Mouse (Mus musculus): Measurements from ENCODE around the gene Lrrc3c.
"Not testable (repeated sequence)": the region's sequence is repeated elsewhere in the genome, so short reads cannot be mapped to it uniquely, and the experiment has no call there.

The Lrrc3c gene

GRCm38 (mm10) chr11:98586087-98586891 lies 11.8 kb upstream of the Lrrc3c start:
- peak; percentile 24; the same call in 1 of the 2 replicates for ATAC-seq (ENCODE audit: low TSS enrichment)

DNA sequence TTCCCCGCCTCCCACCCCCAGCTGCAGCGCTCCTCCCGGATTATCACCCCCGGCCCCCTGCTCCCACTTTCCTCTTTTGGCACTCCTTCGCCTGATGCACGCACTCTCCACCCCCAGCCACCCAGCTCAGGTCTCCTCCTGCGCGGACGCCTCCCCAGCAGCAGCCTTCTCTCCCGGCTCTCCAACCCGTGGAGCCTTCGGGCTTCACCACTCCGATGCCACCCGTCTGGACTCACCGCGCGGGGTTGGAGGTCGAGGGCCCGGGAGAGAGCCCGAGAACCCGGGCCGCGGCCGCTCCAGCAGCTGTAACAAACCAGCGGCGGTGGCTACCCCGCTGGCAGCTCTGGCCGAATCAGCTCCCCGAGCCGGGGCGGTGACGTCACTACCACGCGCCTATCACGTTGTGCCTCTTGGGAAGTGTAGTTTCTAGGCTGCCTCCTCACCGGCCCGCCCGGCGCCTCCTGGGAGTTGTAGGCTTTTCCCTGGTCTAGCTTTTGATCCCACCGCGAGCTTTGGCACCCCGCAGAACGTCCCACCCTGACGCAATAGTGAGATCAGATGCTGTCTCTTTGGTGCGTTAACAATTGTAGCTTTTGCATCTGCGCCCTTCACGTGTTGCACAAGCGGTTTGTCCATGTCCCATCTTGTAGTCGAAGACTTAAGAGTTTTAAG lies 11.1 kb upstream of the Lrrc3c start, which contains the start of gene Ormdl3:
TSS of gene Ormdl3 (minus strand) at position 477 of the 672 bp plus-strand sequence.
- ATAC-seq (ENCODE audit: low TSS enrichment): peak; percentile 97

DNA sequence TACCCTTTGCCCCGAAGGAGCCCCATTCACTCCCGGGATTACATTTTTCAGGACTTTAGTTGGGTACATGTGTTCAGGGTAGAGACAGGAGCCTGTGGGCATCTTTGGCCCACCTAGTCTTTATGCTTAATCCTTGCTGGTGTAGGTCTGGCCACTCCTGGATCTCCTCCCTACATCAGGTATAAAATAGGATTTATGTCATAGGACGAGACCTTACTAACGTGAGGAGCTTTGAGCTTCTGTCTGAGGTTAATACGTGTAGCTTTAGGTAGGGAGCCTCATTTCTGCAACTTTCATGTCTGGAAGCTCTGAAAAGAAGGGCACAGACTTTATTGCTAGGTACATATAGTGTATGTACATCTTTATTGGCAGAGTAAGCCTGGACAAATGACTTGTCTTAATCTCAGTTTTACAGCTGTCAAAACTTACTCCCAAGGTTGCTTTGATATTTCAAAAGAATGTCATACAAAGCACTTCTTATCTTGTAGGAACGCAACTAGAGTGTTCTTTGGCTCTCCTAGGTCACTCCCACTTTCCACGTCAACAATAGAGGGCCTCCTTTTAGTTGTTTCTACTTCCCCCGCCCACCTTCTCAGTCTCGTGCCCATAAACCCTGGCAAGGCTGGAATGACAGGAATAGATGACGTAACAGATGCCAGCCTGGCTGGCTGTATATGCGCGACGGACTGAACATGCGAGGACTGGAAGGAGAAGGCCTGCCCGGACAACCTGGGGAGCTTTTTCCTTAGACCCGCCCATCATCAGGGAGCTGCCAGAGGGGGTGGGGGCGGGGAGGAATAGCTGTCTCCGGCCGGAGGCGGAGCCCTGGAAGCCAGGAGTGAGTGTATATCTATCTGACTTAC lies 10.2 kb upstream of the Lrrc3c start:
- no peak for ATAC-seq (ENCODE audit: low TSS enrichment)

GRCm38 (mm10) chr11:98588833-98589281 lies 9.2 kb upstream of the Lrrc3c start:
- ATAC-seq (ENCODE audit: low TSS enrichment): no peak

DNA sequence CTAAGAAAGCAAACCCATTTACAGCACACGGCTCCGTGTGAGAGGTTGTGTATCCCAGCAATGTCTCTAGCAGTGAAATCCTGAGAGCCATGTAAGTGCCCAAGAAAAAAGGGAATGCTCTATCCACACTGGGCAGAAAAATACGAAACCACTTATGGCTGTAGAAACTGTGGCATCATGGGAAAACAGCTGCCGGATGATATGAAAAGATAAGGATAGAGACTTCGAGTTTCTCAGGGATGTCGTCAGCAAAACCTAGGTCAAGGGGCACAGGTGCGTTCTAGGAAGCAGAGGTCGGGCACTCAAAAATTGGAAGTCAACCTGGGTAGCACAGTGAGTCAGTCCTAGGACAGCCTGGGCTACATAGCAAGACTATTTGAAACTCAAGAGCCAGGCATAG lies 8.8 kb upstream of the Lrrc3c start:
- ATAC-seq (ENCODE audit: low TSS enrichment): no peak

GRCm38 (mm10) chr11:98590548-98591445 lies 7.3 kb upstream of the Lrrc3c start:
- ATAC-seq (ENCODE audit: low TSS enrichment): no peak

DNA sequence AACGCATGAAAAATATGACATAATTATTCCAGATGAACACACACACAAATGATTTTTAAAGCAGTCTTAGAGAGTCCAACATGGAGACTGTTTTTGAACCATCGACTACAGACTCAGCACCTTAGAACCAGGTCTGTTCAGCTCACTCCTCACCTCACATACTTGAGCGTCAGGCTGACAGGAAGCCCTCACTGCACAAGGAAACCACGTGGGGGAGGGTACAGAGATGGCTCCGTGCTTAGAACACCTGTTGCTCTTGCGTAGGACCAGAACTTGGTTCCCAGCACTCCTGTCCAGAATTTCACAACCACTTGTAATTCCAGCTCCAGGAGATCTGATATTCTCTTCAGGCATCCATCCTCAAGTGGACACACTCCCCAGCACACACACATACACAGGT lies 3.1 kb upstream of the Lrrc3c start:
- no peak for ATAC-seq (ENCODE audit: low TSS enrichment)

DNA sequence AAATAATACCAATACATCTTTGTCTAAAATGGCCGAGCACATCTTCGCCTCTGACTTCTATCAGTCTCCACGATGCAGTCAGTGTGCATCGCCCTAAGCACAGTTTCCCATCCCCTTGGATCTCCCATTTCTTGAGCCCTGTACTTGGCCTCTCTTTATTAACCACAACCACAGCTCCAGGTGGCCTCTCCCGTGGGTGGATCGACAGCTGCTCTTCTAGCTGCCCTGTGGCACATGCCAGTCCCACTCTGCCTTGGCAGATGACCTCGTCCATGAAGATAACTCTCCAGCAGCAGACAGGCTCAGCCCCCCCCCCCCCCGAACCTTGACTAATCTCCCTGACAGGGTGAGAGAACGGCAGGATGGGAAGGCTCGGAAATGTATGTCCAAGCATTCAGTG lies 2.6 kb upstream of the Lrrc3c start:
- no peak for ATAC-seq (ENCODE audit: low TSS enrichment)

GRCm38 (mm10) chr11:98595955-98596354 lies 2.1 kb upstream of the Lrrc3c start:
- no peak for ATAC-seq (ENCODE audit: low TSS enrichment)

DNA sequence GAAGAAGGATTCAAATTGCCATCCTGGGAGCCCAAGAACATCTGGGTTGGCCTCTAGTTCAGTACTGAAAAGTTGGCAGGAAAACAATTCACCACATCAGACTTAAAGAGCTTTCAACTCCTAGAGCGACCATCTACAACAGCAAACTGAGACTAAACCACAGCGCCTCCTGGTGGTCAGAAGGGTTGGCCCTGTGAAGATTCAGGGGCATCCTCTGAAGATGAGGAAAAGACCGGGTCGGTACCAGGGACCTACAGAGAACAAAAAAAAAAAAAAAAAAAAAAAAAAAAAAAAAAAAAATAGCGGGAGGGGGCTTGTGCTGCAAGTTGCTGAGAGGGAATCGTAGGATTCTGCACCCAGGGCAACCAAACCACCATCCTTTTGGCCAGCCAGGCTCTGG lies 728 bp upstream of the Lrrc3c start:
- ATAC-seq (ENCODE audit: low TSS enrichment): no peak

DNA sequence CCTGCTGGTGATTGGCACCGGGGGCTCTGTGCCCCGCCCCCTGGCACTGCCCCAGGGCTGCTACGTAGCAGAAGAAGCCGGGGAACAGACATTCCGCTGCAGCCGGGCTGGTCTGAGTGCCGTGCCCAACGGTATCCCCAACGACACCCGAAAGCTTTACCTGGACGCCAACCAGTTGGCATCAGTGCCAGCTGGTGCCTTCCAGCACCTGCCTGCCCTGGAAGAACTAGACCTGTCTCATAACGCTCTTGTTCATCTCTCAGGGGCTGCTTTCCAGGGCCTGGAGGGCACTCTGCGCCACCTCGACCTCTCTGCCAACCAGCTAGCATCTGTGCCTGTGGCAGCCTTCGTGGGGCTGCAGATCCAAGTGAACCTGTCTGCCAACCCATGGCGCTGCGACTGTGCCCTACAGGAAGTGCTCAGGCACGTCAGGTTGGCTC lies 780 bp downstream of the Lrrc3c start:
- no peak for ATAC-seq (ENCODE audit: low TSS enrichment)

DNA sequence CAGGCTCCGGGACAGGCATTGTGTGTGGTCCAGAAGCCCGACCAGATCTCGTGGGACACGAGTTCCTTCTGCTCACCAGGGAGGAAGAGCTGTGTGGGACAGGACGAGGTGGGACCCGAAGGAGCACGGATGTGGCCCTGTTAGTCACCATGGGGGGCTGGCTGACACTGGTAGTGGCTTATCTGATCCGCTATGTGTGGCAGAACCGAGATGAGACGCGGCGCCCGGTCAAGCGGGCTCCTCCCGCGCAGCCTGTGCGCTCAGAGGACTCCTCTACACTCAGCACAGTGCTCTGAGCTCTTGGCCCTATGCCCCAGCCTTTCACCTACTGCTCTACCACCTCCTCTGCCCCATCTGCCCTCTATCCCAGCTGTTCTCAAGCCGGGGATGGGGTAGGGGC lies 1.2 kb downstream of the Lrrc3c start:
- ATAC-seq (ENCODE audit: low TSS enrichment): no peak

- ATAC-seq (ENCODE audit: low TSS enrichment): no peak
Observed at GRCm38 (mm10) chr11:98602090-98602690, 4.1 kb downstream of the Lrrc3c start.

GRCm38 (mm10) chr11:98603953-98604352 lies 5.9 kb downstream of the Lrrc3c start:
- no peak for ATAC-seq (ENCODE audit: low TSS enrichment)

DNA sequence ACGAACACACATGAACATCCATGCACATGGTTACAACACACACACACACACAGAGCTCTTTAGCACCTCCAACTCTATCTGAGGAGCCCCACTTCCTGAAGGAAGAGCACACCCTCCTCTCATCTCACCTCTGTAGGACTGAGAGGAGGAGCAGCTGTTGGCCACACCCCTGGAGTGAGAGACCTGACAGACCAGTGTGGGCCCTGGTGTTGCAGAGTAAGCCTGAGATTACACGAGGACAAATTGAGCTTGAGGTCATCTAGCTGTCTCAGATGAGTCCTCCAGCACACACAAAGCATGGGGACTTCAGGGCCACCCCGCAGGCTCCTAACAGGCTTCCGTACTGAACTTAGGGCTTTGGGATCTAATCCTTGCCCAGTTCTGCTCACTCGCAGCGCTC lies 6.8 kb downstream of the Lrrc3c start:
- not testable (repeated sequence) for ATAC-seq (ENCODE audit: low TSS enrichment)

GRCm38 (mm10) chr11:98606763-98607162 lies 8.7 kb downstream of the Lrrc3c start:
- peak; percentile 65; the same call in 1 of the 2 replicates for ATAC-seq (ENCODE audit: low TSS enrichment)

- no peak for ATAC-seq (ENCODE audit: low TSS enrichment)
Observed at GRCm38 (mm10) chr11:98620791-98621190, 22.7 kb downstream of the Lrrc3c start.

DNA sequence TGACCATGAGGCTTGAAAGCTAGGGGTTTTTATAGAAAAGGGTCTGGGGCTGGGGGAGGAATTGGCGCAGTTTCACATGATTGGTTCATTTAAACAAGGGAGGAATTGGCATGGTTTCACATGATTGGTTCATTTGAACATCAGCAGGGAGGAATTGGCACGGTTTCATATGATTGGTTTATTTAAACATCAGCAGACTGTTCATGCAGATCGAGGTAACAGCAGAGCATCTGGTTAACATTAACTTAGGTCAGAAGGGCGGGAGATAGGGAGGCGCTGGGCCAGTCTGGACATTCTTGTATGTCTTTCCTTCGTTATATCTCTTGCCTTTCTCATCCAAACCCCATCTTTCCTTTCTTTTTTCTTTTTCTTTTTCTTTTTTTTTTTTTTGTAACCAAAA lies 25.9 kb downstream of the Lrrc3c start:
- not testable (repeated sequence) for ATAC-seq (ENCODE audit: low TSS enrichment)

DNA sequence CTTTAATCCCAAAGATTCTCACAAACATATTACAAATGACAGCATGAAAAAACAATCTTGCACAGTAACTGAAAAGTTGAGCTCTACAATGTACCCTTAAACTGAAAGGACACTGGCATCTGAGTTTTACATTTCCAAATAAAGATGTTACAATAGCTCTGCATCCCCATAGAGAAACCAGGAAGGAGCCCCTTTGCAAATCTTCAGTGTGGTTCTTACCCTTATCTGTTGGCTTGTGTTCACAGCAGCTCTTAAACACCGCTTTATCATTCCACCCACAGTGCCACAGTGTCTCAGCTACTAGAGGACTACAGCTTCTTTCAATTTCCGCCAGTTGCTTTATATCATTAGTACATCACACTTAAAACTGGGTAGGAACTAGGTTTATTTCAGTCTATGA lies 26.3 kb downstream of the Lrrc3c start:
- ATAC-seq (ENCODE audit: low TSS enrichment): not testable (repeated sequence)

GRCm38 (mm10) chr11:98625611-98626410 lies 27.7 kb downstream of the Lrrc3c start, which contains the start of the genes Gm12355 and Gsdma3:
Gene Gm12355, minus strand, starts transcription at chr11:98625661.
Gene Gsdma3, plus strand, starts transcription at chr11:98626360.
- no peak for ATAC-seq (ENCODE audit: low TSS enrichment)
